Mouse (Mus musculus): ENCODE results near the gene Ndufa6. TPM values are rescaled to one million over a fixed set of nuclear protein-coding genes. Genes with fewer than 3 reads are reported as not detected.

Ndufa6 gene
- polyA plus RNA-seq, 1 experiment from 2014 or later = 609 TPM

- Histone ChIP-seq H3K4me3 (ENCODE audit: low read length) (no peak overlapping the region), H3K36me3 (ENCODE audit: control insufficient read depth, insufficient read depth) (no peaks in the 10 kb centered on the region), H3K27ac (ENCODE audit: low read length) (peak overlapping the region; percentile 71), H3K9ac (ENCODE audit: low read length) (peak overlapping the region; percentile 37; the same call in 1 of the 2 replicates), H3K27me3 (ENCODE audit: control insufficient read depth, insufficient read depth, low read length) (no peaks in the 10 kb centered on the region), H3K9me3 (replicated peaks; ENCODE audit: control insufficient read depth, low read length) (no peaks in the 10 kb centered on the region), H3K4me1 (ENCODE audit: control insufficient read depth, insufficient read depth, low read length) (peaks cover 18% of the 10 kb centered on the region), H3K4me2 (ENCODE audit: low read depth, low read length) (peak overlapping the region; percentile 29; the same call in 1 of the 2 replicates)
- no peak for ATAC-seq (replicated peaks; ENCODE audit: extremely low read depth, insufficient read depth, low FRiP score)
- WGBS = 46% methylated on average over 22 of the region's 22 CpGs
These were observed 4.5 kb upstream of the Ndufa6 start for GRCm38 (mm10) chr15:82358431-82359260.

GRCm38 (mm10) chr15:82353745-82354113 lies 393 bp downstream of the Ndufa6 start:
- Histone ChIP-seq H3K9me3 (replicated peaks; ENCODE audit: control insufficient read depth, low read length) (no peaks in the 10 kb centered on the region), H3K4me3 (ENCODE audit: low read length) (peak overlapping the region; percentile 82), H3K9ac (ENCODE audit: low read length) (peak overlapping the region; percentile 96), H3K4me1 (ENCODE audit: control insufficient read depth, insufficient read depth, low read length) (peaks cover 20% of the 10 kb centered on the region), H3K4me2 (ENCODE audit: low read depth, low read length) (peak overlapping the region; percentile 61), H3K36me3 (ENCODE audit: control insufficient read depth, insufficient read depth) (peaks cover 24% of the 10 kb centered on the region), H3K27ac (ENCODE audit: low read length) (peak overlapping the region; percentile 89), H3K27me3 (ENCODE audit: control insufficient read depth, insufficient read depth, low read length) (no peaks in the 10 kb centered on the region)
- peak; percentile 29 for ATAC-seq (replicated peaks; ENCODE audit: extremely low read depth, insufficient read depth, low FRiP score)
- WGBS = under 1% methylated on average over 23 of the region's 23 CpGs

- Histone ChIP-seq H3K9me3 (replicated peaks; ENCODE audit: control insufficient read depth, low read length) (no peaks in the 10 kb centered on the region), H3K4me3 (ENCODE audit: low read length) (peak overlapping the region; percentile 82), H3K27ac (ENCODE audit: low read length) (peak overlapping the region; percentile 89), H3K4me2 (ENCODE audit: low read depth, low read length) (peak overlapping the region; percentile 61), H3K36me3 (ENCODE audit: control insufficient read depth, insufficient read depth) (peaks cover 29% of the 10 kb centered on the region), H3K9ac (ENCODE audit: low read length) (peak overlapping the region; percentile 96), H3K4me1 (ENCODE audit: control insufficient read depth, insufficient read depth, low read length) (peaks cover 18% of the 10 kb centered on the region), H3K27me3 (ENCODE audit: control insufficient read depth, insufficient read depth, low read length) (no peaks in the 10 kb centered on the region)
- WGBS = 21% methylated on average over 14 of the region's 14 CpGs
- no peak for ATAC-seq (replicated peaks; ENCODE audit: extremely low read depth, insufficient read depth, low FRiP score)
These were observed 911 bp downstream of the Ndufa6 start for GRCm38 (mm10) chr15:82353078-82353744.

- Histone ChIP-seq H3K36me3 (ENCODE audit: control insufficient read depth, insufficient read depth) (peaks cover 33% of the 10 kb centered on the region), H3K4me3 (ENCODE audit: low read length) (no peak overlapping the region), H3K4me2 (ENCODE audit: low read depth, low read length) (no peak overlapping the region), H3K27ac (ENCODE audit: low read length) (no peak overlapping the region), H3K4me1 (ENCODE audit: control insufficient read depth, insufficient read depth, low read length) (peaks cover 29% of the 10 kb centered on the region), H3K9ac (ENCODE audit: low read length) (peak overlapping the region; percentile 42; the same call in 1 of the 2 replicates), H3K9me3 (replicated peaks; ENCODE audit: control insufficient read depth, low read length) (no peaks in the 10 kb centered on the region), H3K27me3 (ENCODE audit: control insufficient read depth, insufficient read depth, low read length) (no peaks in the 10 kb centered on the region)
- ATAC-seq (replicated peaks; ENCODE audit: extremely low read depth, insufficient read depth, low FRiP score) = no peak
- WGBS = 42% methylated on average over 3 of the region's 3 CpGs
These were observed 2.6 kb downstream of the Ndufa6 start for GRCm38 (mm10) chr15:82351480-82351879.

- Histone ChIP-seq H3K9me3 (replicated peaks; ENCODE audit: control insufficient read depth, low read length) (no peaks in the 10 kb centered on the region), H3K9ac (ENCODE audit: low read length) (no peak overlapping the region), H3K27me3 (ENCODE audit: control insufficient read depth, insufficient read depth, low read length) (no peaks in the 10 kb centered on the region), H3K4me1 (ENCODE audit: control insufficient read depth, insufficient read depth, low read length) (peaks cover 29% of the 10 kb centered on the region), H3K36me3 (ENCODE audit: control insufficient read depth, insufficient read depth) (peaks cover 33% of the 10 kb centered on the region), H3K4me2 (ENCODE audit: low read depth, low read length) (no peak overlapping the region), H3K4me3 (ENCODE audit: low read length) (no peak overlapping the region), H3K27ac (ENCODE audit: low read length) (no peak overlapping the region)
- 78% methylated on average over 4 of the region's 4 CpGs for WGBS
- ATAC-seq (replicated peaks; ENCODE audit: extremely low read depth, insufficient read depth, low FRiP score) = no peak
These were observed 3.8 kb downstream of the Ndufa6 start for GRCm38 (mm10) chr15:82350349-82350748.

GRCm38 (mm10) chr15:82348999-82349341 lies 5.2 kb downstream of the Ndufa6 start:
- H3K4me3 ChIP-seq (ENCODE audit: low read length) = no peak overlapping the region
- no peaks in the 10 kb centered on the region for H3K9me3 ChIP-seq (replicated peaks; ENCODE audit: control insufficient read depth, low read length)
- peaks cover 33% of the 10 kb centered on the region for H3K36me3 ChIP-seq (ENCODE audit: control insufficient read depth, insufficient read depth)
- H3K4me1 ChIP-seq (ENCODE audit: control insufficient read depth, insufficient read depth, low read length) = peaks cover 26% of the 10 kb centered on the region
- H3K4me2 ChIP-seq (ENCODE audit: low read depth, low read length) = no peak overlapping the region
- no peak for ATAC-seq (replicated peaks; ENCODE audit: extremely low read depth, insufficient read depth, low FRiP score)
- H3K27me3 ChIP-seq (ENCODE audit: control insufficient read depth, insufficient read depth, low read length) = no peaks in the 10 kb centered on the region
- 88% methylated on average over 2 of the region's 2 CpGs for WGBS
- H3K9ac ChIP-seq (ENCODE audit: low read length) = no peak overlapping the region
- no peak overlapping the region for H3K27ac ChIP-seq (ENCODE audit: low read length)

- H3K9ac ChIP-seq (ENCODE audit: low read length) = no peak overlapping the region
- H3K4me1 ChIP-seq (ENCODE audit: control insufficient read depth, insufficient read depth, low read length) = peaks cover 26% of the 10 kb centered on the region
- no peaks in the 10 kb centered on the region for H3K9me3 ChIP-seq (replicated peaks; ENCODE audit: control insufficient read depth, low read length)
- no peak overlapping the region for H3K27ac ChIP-seq (ENCODE audit: low read length)
- peaks cover 33% of the 10 kb centered on the region for H3K36me3 ChIP-seq (ENCODE audit: control insufficient read depth, insufficient read depth)
- WGBS = 84% methylated on average over 8 of the region's 8 CpGs
- ATAC-seq (replicated peaks; ENCODE audit: extremely low read depth, insufficient read depth, low FRiP score) = no peak
- H3K27me3 ChIP-seq (ENCODE audit: control insufficient read depth, insufficient read depth, low read length) = no peaks in the 10 kb centered on the region
- no peak overlapping the region for H3K4me3 ChIP-seq (ENCODE audit: low read length)
- H3K4me2 ChIP-seq (ENCODE audit: low read depth, low read length) = no peak overlapping the region
These were observed 5.7 kb downstream of the Ndufa6 start for GRCm38 (mm10) chr15:82348258-82348998.

GRCm38 (mm10) chr15:82347852-82348251 lies 6.3 kb downstream of the Ndufa6 start:
- peaks cover 33% of the 10 kb centered on the region for H3K36me3 ChIP-seq (ENCODE audit: control insufficient read depth, insufficient read depth)
- H3K4me3 ChIP-seq (ENCODE audit: low read length) = no peak overlapping the region
- no peak overlapping the region for H3K9ac ChIP-seq (ENCODE audit: low read length)
- WGBS = 93% methylated on average over 12 of the region's 12 CpGs
- H3K9me3 ChIP-seq (replicated peaks; ENCODE audit: control insufficient read depth, low read length) = no peaks in the 10 kb centered on the region
- H3K4me1 ChIP-seq (ENCODE audit: control insufficient read depth, insufficient read depth, low read length) = peaks cover 22% of the 10 kb centered on the region
- no peak overlapping the region for H3K4me2 ChIP-seq (ENCODE audit: low read depth, low read length)
- ATAC-seq (replicated peaks; ENCODE audit: extremely low read depth, insufficient read depth, low FRiP score) = no peak
- no peaks in the 10 kb centered on the region for H3K27me3 ChIP-seq (ENCODE audit: control insufficient read depth, insufficient read depth, low read length)
- H3K27ac ChIP-seq (ENCODE audit: low read length) = no peak overlapping the region
